Mouse (Mus musculus) urinary bladder, postnatal 10 days (tissue): ENCODE results near the gene Npcd.

Experiments
- DNase-seq: peaks from one replicate; pipeline ENCODE4 v3.0.0; 2022; ENCODE audit warnings: low spot score

The Npcd gene

GRCm38 (mm10) chr15:79803533-79804351, 30.3 kb downstream of the Npcd start:
- DNase-seq, result no peak

GRCm38 (mm10) chr15:79802304-79802703, 31.7 kb downstream of the Npcd start:
- no peak for DNase-seq

GRCm38 (mm10) chr15:79801646-79802045, 32.4 kb downstream of the Npcd start:
- DNase-seq, result no peak

GRCm38 (mm10) chr15:79800701-79801100, 33.3 kb downstream of the Npcd start:
- DNase-seq, result no peak

- no peak for DNase-seq
Observed at GRCm38 (mm10) chr15:79798591-79798990, 35.4 kb downstream of the Npcd start.

- no peak for DNase-seq
Observed at GRCm38 (mm10) chr15:79797680-79798079, 36.4 kb downstream of the Npcd start.

- no peak for DNase-seq
Observed at GRCm38 (mm10) chr15:79797096-79797495, 36.9 kb downstream of the Npcd start.

GRCm38 (mm10) chr15:79796256-79796655, 37.8 kb downstream of the Npcd start:
- DNase-seq, result no peak

- no peak for DNase-seq
Observed at GRCm38 (mm10) chr15:79794173-79794572, 39.9 kb downstream of the Npcd start.

- no peak for DNase-seq
Observed at GRCm38 (mm10) chr15:79793076-79793475, 41.0 kb downstream of the Npcd start.

GRCm38 (mm10) chr15:79792455-79792854, 41.6 kb downstream of the Npcd start:
- no peak for DNase-seq

GRCm38 (mm10) chr15:79791502-79791901, 42.5 kb downstream of the Npcd start:
- no peak for DNase-seq

GRCm38 (mm10) chr15:79790905-79791304, 43.1 kb downstream of the Npcd start:
- DNase-seq, result no peak

GRCm38 (mm10) chr15:79790111-79790510, 43.9 kb downstream of the Npcd start:
- no peak for DNase-seq

GRCm38 (mm10) chr15:79787815-79788214, 46.2 kb downstream of the Npcd start:
- DNase-seq, result no peak

- DNase-seq, result no peak
Observed at GRCm38 (mm10) chr15:79785056-79785455, 49.0 kb downstream of the Npcd start.

GRCm38 (mm10) chr15:79777749-79778148, 56.3 kb downstream of the Npcd start, which contains the start of gene Dnal4:
Gene Dnal4 (minus strand): TSS chr15:79777849.
- no peak for DNase-seq

GRCm38 (mm10) chr15:79775662-79776061, 58.4 kb downstream of the Npcd start:
- DNase-seq, result no peak

GRCm38 (mm10) chr15:79774117-79775027, 59.7 kb downstream of the Npcd start:
- DNase-seq, result peak; percentile 86

GRCm38 (mm10) chr15:79770629-79771240, 63.3 kb downstream of the Npcd start:
- no peak for DNase-seq

- no peak for DNase-seq
Observed at GRCm38 (mm10) chr15:79768302-79768701, 65.7 kb downstream of the Npcd start.

GRCm38 (mm10) chr15:79767327-79767961, 66.6 kb downstream of the Npcd start:
- DNase-seq, result no peak
